Mouse (Mus musculus): Measurements from ENCODE around the gene Vwa2. TPM values are rescaled to one million over a fixed set of nuclear protein-coding genes. Genes with fewer than 3 reads are reported as not detected.

The Vwa2 gene
- total RNA-seq, 2 experiments from 2014 or later, result 0.14 to 0.36 TPM

DNA sequence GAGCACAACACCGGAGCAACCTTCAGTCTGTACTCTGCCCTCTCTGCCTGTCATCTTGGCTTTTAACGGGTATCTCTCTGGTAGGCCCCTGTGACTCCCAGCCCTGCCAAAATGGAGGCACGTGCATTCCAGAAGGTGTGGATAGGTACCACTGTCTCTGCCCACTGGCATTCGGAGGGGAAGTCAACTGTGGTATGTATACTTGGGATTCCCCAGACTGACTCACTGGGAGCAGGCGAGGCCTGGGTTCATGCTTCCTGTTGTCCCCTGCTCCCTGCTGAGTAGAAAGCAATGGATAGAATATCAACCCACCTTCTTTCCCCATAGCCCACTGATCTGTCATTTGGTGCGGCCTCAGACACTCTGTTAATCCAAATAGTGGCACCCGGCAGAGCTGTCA, 31.3 kb downstream of the Vwa2 start:
- DNase-seq, result no peak
- intact Hi-C loops (cut with DNase I), result no loop called here

DNA sequence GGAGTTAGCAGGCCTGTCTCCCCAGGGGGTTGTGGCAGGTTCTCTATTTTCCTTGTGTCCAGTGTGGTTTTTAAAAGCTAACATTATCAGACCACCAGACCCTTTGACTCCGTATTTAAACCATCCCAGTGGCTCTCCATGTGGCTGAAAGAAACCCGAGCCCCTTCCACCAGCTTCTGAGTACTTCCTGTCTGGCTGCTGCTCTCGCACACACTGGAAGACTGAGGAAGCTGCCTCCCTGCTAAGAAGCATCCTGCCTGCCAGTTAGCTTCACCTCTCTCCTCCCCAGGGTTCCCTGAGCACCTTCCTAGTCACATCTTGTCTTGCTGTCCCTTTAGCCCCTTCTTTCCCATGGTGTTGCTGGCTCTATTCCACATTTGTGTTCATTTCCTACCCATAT, 33.8 kb downstream of the Vwa2 start:
- intact Hi-C loops (cut with DNase I), result no loop called here
- DNase-seq, result no peak

DNA sequence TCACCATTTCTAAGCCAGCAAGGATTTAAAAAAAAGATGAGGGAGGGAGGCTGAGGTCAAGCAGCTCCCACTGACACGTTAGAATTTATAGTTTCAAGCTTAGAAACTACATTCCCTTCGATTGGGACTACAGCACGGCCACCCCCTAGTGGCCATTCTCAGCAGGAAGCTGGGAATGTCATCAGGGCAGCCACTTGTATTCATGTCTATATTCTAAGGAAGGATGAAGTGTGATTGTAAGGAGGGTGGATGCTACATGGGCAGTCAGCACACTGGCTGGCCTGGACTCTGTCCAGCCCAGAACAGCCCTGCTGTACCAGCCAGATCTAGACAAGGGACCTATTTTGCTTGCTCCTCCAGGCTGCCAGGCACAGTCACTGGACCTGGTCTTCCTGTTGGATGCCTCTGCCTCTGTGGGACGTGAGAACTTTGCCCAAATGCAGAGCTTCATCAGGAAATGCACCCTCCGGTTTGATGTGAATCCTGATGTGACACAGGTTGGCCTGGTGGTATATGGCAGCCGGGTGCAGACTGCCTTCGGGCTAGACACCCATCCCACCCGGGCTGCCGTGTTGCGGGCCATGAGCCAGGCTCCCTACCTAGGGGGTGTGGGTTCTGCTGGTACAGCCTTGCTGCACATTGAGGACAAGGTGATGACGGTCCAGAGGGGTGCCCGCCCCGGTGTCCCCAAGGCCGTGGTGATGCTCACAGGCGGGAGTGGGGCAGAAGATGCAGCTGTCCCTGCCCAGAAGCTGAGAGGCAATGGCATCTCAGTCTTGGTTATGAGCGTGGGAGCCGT, 34.6 kb downstream of the Vwa2 start:
- DNase-seq, result peak; percentile 40
- intact Hi-C loops (cut with DNase I), result no loop called here

DNA sequence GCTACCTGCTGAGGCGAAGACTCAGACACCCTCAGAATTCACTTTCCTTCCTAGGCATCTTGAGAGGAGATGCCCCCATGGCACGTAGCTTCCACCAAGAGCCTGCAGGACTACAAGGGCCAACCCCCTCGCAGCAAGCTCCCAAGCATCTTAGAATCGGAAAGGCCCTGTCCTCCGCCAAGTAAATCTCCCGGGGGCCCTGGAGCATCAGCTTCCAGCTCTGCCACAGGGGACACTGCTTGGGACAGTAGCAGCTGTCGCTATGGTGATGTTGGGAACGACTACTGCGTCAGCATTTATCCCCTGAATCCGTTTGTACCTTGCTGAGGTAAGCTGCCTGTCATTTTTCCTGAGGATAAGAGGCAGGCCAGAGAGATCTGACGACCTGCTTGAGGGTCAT, 36.5 kb downstream of the Vwa2 start:
- no peak for DNase-seq
- intact Hi-C loops (cut with DNase I), result no loop called here

DNA sequence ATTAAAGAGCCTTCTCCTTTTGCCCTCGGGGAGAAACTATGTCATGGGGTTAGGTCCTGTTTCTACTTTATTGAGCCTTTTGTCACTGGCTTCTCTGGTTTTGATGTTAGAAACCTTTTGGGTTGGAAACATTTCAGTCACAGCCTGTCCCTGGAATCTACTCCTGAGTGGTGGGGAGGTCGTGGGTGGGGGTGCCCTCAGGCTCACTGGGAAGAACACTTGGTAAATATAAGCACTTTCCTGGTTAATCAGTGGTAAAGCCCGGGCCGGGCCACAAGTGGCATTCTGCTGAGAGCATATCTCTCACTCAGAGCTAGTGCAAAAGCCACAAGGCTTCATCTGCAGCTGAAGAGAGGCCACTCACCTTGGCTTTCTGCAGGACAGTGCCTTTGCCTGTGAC, 39.7 kb downstream of the Vwa2 start:
- intact Hi-C loops (cut with DNase I), result no loop called here
- DNase-seq, result no peak

DNA sequence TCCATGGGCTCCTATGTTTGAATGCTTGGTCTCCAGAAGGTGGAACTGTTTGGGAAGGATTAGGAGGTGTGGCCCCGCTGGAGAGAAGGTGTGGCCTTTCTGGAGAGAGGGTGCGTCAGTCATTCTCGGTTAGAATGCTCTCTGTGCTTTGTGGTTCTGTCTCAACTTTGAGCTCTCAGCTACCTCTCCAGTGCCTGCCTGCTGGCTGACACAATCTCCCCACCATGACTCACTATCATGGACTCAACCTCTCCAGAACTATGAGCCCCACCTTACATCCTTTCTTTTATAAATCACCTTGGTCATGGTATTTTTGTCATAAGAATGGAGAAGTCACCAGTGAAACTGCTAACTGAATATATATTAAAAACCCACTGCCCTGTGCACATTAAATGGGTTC, 40.6 kb downstream of the Vwa2 start:
- intact Hi-C loops (cut with DNase I), result loop anchor here (5.0 kb wide), 1 partner anchor 123 kb away; no protein-coding TSS in a partner anchor
- no peak for DNase-seq

DNA sequence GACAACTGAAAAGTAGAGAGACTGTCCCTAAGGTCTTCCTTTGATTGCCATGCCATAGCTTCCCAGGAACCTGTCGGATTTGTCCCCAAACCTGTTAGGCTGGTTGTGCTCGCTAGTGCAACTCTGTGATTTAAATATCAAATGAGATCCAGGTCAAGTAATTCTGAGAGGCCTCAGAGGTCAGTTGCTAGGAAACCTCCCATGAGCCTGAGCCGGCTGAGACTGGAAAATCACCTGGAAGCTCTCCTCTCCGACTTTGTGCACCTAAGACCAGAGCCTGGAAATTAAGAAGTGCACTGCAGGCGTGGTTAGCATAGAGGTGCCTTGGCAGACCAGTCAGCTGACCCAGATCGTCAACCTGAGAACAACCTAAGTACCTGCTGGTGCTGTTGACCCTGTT, 41.0 kb downstream of the Vwa2 start:
- intact Hi-C loops (cut with DNase I), result loop anchor here (5.0 kb wide), 1 partner anchor 122 kb away; no protein-coding TSS in a partner anchor
- DNase-seq, result no peak

DNA sequence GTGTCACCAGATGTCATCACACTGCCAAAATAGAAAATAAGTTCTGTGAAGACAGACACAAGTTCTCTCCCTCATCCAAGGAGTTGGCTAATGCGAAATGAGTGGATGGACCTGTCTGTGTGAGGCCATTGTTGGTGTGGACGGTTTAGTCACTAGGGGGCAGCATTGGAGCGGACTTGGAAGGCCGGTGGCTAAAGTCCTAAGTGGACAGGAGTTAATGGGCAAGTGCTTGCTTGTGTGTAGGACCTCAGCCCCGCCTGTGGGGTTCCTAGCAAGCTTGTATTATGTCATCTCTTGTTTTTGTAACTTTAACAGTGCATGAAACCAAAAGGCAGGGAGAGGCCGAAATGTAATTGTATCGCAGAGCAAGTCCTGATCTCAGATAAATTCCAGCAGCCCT, 45.6 kb downstream of the Vwa2 start:
- DNase-seq, result peak; percentile 90
- intact Hi-C loops (cut with DNase I), result loop anchor here (5.0 kb wide), 1 partner anchor 118 kb away; no protein-coding TSS in a partner anchor

DNA sequence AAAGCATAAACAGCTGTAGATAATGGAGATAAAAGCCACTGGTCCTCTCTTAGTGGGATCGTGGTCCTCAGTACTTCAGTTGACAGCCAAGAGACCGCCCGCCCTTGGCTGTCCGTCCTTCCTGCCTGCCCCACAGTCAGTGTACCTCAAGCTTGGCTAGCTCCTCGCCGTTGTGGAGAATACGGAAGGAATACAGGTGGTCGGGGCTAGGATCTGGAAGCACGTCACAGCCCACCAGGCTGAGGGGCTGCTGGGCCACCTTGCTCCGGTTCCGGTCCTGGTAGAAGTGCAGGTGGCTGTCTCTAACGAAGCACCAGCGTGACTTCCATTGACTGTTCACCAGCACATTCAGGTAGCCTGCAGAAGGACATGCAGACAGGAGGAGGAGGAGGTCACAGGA, 46.2 kb downstream of the Vwa2 start:
- DNase-seq, result no peak
- intact Hi-C loops (cut with DNase I), result no loop called here

DNA sequence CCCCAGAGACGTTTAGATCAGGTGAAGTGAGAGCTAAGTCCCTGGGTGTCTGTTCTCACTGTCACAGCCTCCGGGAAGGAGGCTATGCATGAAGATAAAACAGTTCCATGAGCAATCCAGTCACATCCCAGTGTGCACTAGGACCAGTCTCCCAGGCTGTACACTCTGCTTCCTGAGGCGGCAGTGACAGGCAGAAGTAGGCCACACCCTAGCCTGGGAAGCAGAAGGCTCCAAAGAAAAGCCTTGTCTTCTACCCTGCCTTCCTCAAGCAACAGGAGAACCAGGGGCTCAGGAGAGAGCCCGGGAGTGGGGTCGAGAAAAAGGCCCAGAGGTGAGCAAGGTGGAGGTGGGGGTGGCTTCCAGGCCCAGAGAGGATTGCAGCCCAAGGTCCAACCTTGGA, 47.7 kb downstream of the Vwa2 start:
- DNase-seq, result no peak
- intact Hi-C loops (cut with DNase I), result no loop called here

DNA sequence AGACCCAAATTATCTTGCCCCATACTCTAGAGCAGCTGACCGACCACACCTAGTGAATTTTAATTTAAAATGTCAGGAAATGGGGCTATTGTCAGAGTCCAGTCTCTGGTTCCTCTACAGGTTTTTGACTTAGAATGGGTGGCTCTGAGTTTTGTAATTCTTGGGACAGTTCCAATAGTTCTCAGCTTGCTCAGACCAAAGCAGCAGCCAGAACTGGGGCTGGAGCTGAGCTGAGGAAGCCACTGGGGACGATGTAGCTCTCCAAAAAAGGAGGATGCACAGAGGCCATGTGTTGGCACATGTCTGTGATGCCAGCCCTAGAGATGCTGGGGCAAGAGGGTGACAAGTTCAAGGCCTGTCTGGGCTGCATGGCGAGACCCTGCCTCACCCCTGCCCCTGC, 55.3 kb downstream of the Vwa2 start:
- intact Hi-C loops (cut with DNase I), result no loop called here
- DNase-seq, result no peak

DNA sequence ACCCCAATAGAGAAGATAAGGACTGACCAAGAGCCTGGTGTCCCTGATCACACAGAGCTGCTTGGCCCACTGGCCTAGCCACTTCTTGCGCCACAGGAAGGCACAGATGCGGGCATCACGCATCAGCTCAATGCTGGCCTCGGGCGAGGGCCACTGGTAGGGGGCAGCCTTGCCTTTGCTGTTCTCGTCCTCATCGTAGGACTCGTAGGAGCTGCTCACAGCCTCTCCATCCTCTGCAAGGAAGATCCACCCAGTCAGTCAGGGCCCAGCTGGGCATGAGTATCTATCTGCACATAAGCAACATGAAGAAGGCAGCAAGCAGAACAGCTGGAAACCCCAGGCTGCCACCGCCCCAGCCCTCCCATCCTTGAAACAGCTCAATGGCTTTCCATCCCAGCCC, 56.0 kb downstream of the Vwa2 start:
- intact Hi-C loops (cut with DNase I), result no loop called here
- DNase-seq, result no peak

DNA sequence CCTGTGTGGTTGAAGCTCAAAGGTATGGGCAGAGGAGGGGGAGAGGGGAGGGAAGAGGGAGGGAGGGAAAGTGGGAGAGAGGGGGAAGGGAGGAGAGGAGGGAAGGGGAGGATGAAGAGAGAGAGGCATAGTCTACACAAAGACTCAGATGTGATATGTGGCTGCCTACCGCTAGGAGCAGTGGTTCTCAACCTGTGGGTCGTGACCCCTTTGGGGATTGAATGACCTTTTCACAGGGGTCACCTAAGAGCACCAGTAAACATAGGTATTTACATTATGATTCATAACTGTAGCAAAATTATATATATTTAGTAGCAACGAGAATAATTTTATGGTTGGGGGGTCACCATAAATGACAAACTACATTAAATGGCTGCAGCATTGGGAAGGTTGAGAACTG, 59.8 kb downstream of the Vwa2 start:
- DNase-seq, result no peak
- intact Hi-C loops (cut with DNase I), result no loop called here

DNA sequence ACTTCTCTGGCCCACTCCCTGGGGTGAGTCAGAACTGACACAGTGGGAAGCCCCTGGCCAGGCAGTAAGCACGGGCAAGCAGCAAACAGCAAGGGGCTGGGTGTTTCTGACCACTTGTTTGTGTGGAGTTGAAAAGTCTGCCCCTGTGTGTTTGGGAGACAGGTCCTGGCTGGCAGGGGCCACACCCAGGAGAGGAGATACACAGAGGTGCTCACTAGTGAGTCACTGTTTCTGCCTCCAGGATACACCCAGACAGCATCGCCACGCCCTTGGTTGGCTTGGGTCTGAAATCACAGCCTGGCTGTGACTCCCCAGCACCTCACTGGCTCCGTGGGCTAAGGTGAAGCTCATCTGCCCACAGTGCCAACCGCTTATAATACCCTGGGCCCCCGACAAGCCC, 61.1 kb downstream of the Vwa2 start:
- no peak for DNase-seq
- intact Hi-C loops (cut with DNase I), result no loop called here

DNA sequence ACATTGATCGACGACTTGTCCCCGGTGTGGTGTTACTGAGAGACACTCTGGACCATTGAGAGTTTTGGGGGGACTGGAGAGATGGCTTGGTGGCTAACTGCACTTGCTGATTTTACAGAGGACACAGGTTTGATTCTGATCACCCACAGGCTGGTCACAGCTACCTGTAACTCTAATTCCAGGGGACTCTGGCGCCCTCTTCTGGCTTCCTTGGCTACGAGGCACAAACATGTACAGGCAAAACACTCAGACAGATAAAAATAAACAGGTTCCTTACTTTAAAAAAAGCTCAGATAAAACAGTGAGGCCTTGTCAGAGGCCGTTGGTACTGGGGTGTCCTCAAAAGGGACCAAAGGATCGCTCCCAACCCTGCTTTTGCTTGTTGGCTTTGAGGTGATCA, 61.7 kb downstream of the Vwa2 start:
- no peak for DNase-seq
- intact Hi-C loops (cut with DNase I), result no loop called here

DNA sequence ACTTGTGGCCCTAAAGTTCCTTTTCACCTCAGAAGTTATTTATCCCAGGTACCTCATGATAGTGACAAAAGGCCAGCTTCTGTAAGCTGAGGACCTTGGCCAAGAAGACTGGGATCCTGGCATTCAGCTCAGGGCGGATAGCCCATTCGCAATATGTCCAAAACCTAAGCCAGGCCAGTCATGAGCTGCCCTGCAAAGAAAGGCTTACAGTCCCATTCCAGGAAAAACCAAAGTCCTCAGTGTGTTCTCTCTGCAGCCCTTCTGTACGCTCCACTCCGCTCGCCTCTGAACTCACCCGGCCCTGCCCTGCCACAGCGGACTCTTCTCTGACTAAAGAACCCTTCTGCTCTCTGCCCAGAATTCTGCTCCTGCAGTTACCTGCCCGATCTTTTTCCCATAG, 62.2 kb downstream of the Vwa2 start:
- intact Hi-C loops (cut with DNase I), result no loop called here

DNA sequence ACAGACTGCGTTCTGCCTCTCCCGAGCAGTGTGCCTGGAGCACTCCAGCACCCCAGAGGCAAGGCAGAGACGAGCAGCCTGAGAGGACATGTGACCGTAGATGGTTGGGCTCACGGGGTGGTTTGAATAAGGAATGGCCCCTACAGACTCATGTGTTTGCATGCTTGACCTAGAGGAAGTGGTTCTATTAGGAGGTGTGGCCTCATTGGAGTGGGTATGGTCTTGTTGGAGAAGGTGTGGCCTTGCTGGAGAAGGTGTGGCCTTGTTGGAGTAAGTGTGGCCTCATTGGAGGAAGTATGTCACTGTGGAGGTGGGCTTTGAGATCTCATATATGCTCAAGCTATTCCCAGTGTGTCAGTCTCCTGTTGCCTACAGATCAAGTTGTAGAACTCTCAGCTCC, 63.9 kb downstream of the Vwa2 start:
- intact Hi-C loops (cut with DNase I), result no loop called here
- DNase-seq, result no peak

More for the DNA sequence above, 62.2 kb downstream of the Vwa2 start:
- DNase-seq, result no peak

DNA sequence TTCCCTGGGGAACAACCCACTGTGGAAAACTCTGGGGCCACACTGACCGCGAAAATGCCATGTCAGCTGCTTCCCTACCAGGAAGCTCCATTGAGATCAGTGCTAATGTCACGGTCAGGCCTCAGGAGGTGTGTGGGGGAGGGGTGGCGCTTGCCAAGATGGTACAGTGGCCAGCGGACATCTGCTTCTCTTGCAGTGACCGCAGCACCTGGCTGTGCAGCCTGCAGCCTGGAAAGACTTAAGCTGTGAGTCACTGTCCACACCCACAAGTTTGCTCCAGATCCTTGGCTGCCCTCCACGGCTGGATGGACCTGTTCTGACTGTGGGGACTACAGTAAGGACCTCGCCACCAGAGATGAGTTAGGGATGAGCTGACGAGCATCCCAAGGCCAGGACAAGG, 65.8 kb downstream of the Vwa2 start:
- DNase-seq, result peak; percentile 36
- intact Hi-C loops (cut with DNase I), result no loop called here

DNA sequence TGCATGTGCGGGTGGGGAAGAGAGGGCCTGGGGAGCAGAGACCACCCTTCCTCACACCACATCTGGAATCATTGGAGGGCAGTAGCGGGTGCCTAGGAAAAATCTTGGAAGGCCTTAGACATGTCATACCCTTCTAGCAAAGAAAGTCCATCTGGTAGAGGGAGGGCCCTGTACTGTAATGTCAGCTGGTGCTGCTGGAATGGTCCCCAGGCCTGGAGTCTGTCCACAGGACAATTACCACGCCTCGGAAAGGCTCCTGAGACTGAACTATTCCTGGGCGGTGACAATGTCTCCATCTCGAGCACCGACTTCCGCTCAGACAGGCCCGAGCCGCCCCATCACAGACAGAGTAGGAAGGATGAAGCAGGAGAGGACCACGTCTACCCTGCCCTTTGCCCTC, 66.5 kb downstream of the Vwa2 start:
- peak; percentile 54 for DNase-seq
- intact Hi-C loops (cut with DNase I), result no loop called here

DNA sequence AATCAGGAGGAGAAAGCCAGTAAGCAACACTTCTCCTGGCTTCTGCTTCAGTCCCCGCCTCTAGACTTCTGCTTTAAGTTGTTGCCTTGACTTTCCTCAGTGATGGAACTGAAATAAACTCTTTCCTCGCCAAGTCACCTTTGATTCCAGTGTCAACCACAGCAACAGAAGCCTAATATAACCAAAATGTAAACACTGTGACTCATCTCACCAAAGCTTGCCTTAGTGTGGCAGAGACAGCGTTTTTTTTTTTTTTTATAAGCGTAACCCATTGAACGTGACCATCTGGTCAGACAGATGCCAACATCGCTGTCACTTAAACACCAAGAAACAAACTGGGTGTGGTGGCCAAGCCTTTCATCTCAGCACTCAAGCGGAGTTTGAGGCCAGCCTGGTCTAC, 68.2 kb downstream of the Vwa2 start:
- intact Hi-C loops (cut with DNase I), result no loop called here
- DNase-seq, result no peak

DNA sequence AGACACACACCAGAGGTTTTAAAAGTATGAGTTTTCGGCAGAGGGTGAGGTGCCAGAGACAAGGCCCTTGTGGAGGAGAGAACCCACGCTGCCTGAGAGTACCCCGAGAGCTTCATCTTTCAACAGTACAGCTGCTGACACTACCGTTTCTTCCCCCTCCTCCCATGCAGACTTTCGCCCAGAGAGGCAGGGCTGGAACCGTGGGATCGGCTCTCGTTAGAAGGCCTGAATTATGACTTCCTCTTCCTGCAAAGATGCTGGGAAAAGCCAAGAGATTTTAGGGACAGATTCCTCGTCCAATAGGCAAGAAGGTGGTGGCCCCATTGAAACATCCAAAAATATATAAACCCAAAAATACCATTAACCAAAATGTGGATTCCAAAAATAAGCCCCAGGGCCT, 70.2 kb downstream of the Vwa2 start:
- intact Hi-C loops (cut with DNase I), result no loop called here
- no peak for DNase-seq

DNA sequence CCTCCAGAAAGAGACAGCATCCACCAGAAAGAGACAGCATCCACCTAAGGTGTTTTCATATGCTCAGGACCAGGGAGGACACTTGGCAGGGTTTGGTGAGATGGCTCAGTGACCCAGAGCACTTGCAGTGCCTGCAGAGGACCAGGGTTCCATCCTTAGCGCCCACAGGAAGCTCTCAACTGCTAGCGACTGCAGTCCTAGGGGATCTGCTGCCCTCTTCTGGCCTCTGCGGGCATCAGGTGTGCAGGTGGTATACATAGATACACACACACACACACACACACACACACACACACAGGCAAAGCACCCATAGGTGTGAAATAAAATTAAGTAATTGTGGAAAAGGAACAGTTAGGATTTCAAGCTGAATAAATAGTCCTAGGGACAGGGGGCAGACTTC, 70.8 kb downstream of the Vwa2 start:
- intact Hi-C loops (cut with DNase I), result no loop called here

DNA sequence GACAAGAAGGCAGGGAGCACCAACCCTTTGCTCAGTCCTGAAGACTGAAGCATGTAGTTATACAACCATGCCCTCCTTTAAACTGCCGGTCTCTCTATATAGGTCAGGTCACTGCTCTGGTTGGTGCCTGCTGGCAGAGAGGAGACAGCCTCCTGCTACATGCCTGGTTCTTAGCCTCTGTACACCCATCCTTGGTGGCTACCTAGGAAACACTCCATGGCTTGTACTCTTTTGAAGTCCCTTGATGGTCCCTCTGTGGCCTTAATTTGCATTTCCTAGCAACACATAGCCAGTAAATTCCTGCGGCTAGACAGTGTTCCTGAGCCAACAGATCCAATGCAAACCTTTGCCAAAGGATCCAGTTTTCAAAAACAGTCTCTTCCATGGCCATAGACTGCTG, 71.6 kb downstream of the Vwa2 start:
- intact Hi-C loops (cut with DNase I), result no loop called here
- no peak for DNase-seq

More for the DNA sequence above, 70.8 kb downstream of the Vwa2 start:
- DNase-seq, result no peak

Data from left cerebral cortex, postnatal 4 days (tissue).